Mouse (Mus musculus) brain, adult 2 months (tissue): ENCODE measurements around the gene Gm10521.

Experiments used
- DNase-seq: peaks from one replicate; pipeline ENCODE4 v3.0.0; 2011; ENCODE audit warnings: low read depth, low spot score

Gene Gm10521

GRCm38 (mm10) chr1:171946447-171946995 lies 51.1 kb downstream of the Gm10521 start:
- DNase-seq: peak; percentile 10
